Mouse (Mus musculus) CD4-positive, CD25-positive, alpha-beta regulatory T cell, adult 2 months (primary cell): ENCODE results near the gene Trank1.

Experiments used
- DNase-seq: peaks from one replicate; pipeline ENCODE4 v3.0.0-alpha.2; 2012; ENCODE audit warnings: low read depth, low spot score

Gene Trank1

GRCm38 (mm10) chr9:111381056-111382025 lies 69.8 kb downstream of the Trank1 start:
- DNase-seq, result no peak

DNA sequence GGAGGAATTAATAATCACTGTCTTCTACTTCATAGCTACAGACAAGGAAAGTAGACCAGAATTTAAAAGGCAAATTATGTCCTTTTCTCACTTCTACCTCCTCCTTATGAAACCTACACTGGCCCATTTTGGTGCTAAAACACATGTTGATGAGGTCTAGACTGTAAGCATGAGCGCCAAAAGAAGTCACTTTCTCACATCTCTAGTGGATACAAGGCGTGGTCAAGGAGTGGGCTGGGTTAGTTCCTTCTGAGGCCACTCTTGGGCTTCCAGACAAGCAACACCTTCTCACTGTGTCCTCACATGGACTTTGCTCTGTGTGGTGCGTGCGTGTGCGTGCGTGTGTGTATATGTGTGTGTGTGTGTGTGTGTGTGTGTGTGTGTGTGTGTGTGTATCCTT lies 70.9 kb downstream of the Trank1 start:
- DNase-seq, result no peak

DNA sequence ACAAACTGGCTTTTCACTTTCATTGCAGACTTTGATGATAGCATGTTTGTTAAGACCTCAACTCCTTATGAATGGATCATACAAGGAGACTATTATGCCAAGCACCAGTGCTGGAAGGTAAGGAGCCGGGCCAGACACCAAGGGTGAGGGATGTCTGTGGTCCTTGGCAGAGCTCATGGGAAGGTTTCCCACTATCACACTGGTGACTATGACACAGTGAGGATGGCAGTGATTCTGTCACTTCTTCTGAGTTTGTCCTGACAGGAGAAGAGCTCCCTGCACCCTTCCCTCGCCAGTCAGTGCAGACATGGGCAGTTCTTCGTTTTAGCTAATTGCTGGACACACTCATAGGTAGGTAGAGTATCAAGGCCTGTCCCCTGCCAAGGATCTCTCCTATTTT lies 71.5 kb downstream of the Trank1 start:
- no peak for DNase-seq

GRCm38 (mm10) chr9:111383756-111384155 lies 72.2 kb downstream of the Trank1 start:
- DNase-seq, result no peak

- no peak for DNase-seq
These were observed 74.3 kb downstream of the Trank1 start for GRCm38 (mm10) chr9:111385526-111386491.

DNA sequence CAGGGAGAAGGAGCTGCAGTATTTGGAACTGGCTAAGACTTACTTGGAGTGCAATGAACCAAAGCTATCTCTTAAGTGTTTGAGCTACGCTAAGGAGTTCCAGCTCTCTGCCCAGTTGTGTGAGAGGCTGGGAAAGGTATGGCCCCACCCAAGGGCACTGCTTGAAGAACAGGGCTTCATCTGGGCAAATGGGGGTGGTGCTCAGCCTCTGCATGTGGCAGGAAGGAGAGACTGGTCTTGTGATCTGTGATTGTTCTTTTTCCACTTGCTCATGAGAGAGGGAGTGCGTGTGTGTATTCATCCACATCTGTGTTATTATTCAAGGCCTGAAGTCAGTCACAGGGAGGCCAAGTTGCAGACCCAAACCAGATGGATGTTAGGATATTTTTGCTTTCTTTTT lies 75.0 kb downstream of the Trank1 start:
- DNase-seq, result no peak

DNA sequence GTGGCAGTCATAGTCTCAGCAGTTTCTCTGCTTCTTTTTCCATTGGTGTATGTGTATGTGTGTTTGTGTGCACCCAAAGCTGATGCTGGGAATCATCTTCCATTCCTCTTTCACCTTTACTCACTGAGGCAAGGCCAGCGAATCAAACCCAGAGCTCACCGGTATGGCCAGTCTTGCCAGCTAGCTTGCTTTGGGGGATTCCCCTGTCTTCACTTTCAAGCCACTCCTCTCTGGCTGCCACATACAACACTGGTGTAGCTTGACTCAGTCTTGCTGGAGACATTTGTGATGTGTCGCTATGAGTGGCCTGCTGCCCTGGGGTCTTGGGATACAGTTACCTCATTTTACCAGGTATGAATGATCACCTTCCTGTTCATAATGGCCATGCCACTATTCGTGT lies 76.0 kb downstream of the Trank1 start:
- no peak for DNase-seq

DNA sequence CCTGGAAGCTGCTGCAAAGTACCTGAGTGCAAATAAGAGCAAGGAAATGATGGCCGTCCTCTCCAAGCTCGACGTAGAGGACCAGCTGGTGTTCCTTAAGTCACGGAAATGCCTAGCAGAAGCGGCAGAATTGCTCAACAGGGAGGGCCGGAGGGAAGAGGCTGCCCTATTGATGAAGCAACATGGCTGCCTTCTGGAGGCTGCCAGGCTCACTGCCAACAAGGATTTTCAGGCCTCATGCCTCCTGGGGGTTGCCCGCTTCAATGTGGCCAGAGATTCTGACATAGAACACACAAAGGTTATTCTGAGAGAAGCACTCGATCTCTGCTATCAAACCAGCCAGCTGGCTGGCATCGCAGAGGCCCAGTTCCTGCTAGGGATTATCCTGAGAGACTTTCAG lies 78.5 kb downstream of the Trank1 start:
- DNase-seq, result no peak

- no peak for DNase-seq
These were observed 79.5 kb downstream of the Trank1 start for GRCm38 (mm10) chr9:111391036-111391435.

DNA sequence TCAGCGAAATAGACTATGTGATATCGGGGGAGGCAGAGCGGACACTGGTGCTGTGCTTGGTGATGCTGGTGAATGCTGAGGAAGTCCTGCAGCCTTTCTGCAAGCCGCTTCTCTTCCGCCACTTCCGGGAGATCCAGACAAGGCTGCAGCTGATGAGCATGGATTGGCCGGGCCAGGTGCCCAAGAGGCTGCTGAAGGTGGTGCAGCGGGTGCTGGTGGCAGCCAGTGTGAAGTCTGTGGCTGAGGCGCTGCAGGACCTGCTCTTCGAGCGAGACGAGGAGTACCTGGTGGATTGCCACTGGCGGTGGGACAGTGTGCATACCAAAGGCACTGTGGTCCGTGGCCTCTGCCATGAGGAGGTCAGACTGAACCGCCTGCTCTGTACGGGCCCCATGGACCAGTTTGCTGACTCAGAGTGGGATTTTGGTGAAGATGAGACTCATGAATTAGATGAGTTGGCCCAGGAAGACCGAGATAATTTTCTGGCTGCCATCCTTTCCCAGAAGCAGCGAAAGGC lies 80.4 kb downstream of the Trank1 start:
- no peak for DNase-seq

DNA sequence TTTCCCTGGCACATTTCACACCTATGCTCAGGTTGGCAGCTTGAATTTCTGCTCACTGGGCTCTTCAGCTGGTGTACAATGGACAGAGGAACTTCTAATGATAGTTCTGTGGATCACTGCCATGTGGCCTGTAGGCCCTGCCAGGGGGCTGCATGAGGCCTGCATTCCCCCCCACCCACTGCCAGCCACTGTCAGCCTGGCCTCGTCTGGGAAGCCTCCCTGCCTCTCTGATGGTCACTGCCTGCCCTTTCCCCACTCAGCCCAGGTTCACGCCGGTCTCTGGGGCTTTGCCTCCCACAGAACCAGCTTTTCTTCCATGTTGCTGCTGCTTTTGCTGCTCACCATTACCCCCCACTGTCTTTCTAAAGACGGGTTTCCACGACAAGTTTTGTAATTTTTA lies 83.7 kb downstream of the Trank1 start:
- no peak for DNase-seq

GRCm38 (mm10) chr9:111398059-111398458 lies 86.5 kb downstream of the Trank1 start:
- no peak for DNase-seq

- DNase-seq, result no peak
These were observed 88.5 kb downstream of the Trank1 start for GRCm38 (mm10) chr9:111400089-111400488.

DNA sequence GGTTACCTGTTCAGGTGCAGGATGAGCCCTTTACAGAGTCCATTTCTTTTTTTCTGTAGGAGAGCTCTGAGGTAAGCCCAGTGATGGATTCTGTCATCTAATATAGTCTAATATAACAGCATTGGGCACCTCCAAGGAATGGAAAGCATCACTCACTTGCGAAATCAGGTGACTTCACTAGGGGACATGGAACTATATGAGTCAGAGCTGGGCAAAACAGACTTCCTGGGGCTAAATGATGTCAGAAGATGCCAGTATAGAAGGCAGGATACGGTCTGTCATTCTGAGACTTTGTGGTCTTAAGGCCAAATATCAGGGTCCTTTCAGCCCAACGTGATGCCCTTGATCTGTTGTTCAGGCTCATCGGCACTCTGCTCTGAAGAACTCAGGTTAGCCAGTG lies 91.6 kb downstream of the Trank1 start:
- no peak for DNase-seq

DNA sequence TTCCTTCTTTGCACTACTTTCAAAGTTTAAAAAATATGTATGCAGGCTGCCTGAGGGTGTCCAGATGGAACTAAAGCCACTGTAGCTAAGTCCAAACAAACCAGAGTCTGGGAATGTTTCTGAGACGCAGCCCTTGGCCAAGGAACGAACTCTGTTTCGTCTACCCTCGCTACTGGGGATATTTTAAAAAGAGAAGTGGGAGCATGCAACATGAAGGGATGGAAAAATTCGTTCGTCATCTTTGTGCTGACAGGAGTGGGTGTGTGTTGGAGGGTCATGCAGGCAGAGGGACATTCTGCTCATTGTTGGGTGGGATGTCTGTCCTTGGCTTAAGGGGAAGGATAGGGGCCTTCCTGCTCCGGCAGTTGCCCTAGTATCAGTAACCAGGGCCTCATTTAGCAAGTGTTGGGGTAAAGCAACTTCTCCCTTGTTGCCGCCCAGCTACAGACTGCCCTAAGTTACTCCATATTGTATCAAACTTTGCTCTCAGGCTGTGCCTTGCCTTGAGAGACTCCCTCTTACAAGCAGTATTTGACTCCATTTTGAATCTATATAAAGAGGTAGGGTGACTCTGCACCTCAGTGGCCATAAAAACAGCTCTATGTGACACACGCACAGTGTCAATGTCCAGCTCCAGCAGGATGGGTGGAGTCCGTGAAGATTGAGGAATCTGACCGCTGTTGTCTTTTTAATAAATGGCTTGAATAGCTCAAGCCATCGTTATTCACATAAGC lies 93.0 kb downstream of the Trank1 start:
- DNase-seq, result no peak

- DNase-seq, result no peak
These were observed 93.5 kb downstream of the Trank1 start for GRCm38 (mm10) chr9:111405080-111405428.

- DNase-seq, result no peak
These were observed 96.5 kb downstream of the Trank1 start for GRCm38 (mm10) chr9:111408012-111408411.

GRCm38 (mm10) chr9:111408427-111408826 lies 96.9 kb downstream of the Trank1 start:
- DNase-seq, result no peak

DNA sequence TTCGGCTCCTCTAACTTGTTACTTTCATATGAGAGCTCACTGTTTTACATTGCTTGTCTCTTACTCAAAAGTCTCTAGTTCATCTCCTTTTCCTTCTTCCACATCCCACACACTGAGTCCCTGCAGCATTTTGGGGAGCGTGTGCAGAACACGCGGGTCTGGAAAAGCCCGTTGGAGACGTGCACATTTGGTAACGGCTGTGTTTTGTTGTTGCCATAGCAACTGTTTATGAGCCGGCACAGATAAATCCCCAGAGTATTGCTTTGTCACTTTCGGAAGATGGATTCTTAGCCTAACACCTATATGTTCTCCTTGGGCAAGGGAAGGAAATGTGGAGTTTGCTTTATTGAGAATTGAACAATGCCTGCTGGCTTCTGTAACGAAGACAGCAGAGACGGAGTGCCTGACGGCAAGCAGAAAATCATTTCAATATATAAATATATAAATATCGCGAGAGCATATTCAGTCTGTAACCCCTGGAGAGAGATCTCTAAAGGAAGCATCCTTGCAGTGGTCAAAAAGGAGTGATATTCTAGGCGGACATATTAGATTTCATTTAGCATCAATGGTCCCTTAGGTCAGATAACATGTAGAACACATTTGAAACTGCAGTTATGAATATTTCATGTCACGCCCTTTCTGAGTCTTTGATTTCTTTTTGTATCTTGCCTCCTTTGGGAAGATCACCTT lies 101.1 kb downstream of the Trank1 start:
- DNase-seq, result no peak

DNA sequence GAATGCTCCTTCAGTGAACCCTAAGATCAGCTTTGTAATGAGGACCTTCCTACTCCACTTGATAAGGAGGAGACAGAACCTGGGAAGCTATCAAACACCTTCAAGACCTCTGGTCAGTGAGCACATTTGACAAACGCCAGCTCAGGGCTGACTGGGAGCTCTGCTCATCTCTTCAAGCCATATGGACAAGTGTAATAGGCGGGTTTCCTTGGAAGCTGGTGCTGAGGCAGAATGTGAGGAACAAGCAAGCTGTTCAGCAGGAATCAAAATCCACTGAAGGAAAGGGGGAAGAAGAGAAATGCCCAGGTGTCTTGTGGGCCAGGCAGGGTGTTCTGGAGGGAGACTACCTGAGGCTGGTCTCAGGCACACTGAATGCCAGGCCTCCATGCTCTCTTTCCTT lies 110.3 kb downstream of the Trank1 start:
- DNase-seq, result no peak

DNA sequence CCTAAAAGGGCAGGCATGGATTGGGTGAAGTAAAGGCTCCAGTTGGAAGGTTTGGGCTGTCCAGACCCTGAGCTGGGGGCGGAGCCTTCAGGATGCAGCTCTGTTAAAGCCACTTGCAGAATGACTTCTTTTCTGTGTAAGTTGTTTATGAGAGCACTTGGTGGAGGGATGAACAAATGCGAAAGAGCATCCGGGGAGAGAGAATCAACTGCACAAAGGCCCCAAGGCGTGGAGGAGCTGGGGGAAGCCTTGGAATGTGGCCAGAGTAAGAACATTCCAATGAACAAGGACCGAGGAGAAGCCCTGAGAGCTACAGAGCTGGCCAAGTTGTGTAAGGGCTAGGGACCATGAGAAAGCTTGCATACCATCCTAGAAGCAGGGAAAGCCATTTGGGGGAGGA lies 111.0 kb downstream of the Trank1 start:
- no peak for DNase-seq
